Mouse (Mus musculus): ENCODE measurements at regions not wholly inside any gene's neighbourhood (a gene's known extent, or its start where the extent isn't known, plus 50 kb on each side); places are given as distances from the start of the nearest gene placed in this dataset.
A peak's percentile ranks its signal among the peaks of the same experiment; 100 is the strongest.
"Not testable (repeated sequence)": the region's sequence is repeated elsewhere in the genome, so short reads cannot be mapped to it uniquely, and the experiment has no call there.

DNA sequence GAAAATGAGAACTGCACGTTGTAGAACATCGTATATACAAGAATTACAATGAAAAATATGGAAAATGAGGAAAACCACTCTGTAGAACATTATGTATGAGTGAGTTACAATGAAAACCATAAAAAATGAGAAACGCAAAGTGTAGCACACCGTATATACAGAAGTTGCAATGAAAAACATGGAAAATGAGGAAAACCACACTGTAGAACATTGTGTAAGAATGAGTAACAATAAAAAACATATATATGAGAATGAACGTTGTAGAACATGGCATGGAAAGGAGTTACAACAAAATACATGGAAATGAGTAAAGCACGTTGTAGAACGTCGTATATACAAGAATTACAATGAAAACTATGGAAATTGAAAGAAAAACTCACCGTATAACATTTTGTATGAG lies 378.6 kb downstream of the Gm3376 start:
- H3K27me3 ChIP-seq (replicated peaks; ENCODE audit: control insufficient read depth, insufficient read depth, low read length); H3K4me1 ChIP-seq (ENCODE audit: control insufficient read depth, insufficient read depth, low read length); H3K4me2 ChIP-seq (ENCODE audit: low read depth, low read length); H3K9me3 ChIP-seq (ENCODE audit: control insufficient read depth, low read length); H3K4me3 ChIP-seq (ENCODE audit: low read depth, low read length); ATAC-seq (ENCODE audit: low read depth); H3K9ac ChIP-seq (ENCODE audit: low read depth, low read length); H3K36me3 ChIP-seq (ENCODE audit: control insufficient read depth, insufficient read depth, low read length); H3K27ac ChIP-seq (replicated peaks; ENCODE audit: low read depth, low read length): not testable (repeated sequence)
- DNase-seq (ENCODE audit: low spot score), result peak; percentile 17
- WGBS, result 90% methylated on average over 7 of the region's 9 CpGs

DNA sequence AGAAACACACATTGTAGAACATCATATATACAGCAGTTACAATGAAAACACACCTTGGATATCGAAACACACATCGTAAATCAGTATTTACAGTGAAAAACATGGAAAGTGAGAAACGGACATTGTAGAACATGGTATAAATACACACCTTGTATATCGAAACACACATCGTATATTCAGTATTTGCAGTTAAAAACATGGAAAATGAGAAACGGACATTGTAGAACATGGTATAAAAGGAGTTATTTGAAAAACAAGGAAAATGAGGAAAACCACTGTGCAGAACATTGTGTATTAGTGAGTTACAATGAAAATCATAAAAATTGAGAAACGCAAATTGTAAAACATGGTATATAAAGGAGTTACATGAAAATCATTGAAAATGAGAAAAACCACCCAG lies 379.2 kb downstream of the Gm3376 start:
- WGBS, result 88% methylated on average over 5 of the region's 7 CpGs
- not testable (repeated sequence) for H3K9ac ChIP-seq (ENCODE audit: low read depth, low read length); H3K4me2 ChIP-seq (ENCODE audit: low read depth, low read length); DNase-seq (ENCODE audit: low spot score); H3K4me3 ChIP-seq (ENCODE audit: low read depth, low read length); H3K27me3 ChIP-seq (replicated peaks; ENCODE audit: control insufficient read depth, insufficient read depth, low read length); H3K27ac ChIP-seq (replicated peaks; ENCODE audit: low read depth, low read length); H3K9me3 ChIP-seq (ENCODE audit: control insufficient read depth, low read length); H3K36me3 ChIP-seq (ENCODE audit: control insufficient read depth, insufficient read depth, low read length); H3K4me1 ChIP-seq (ENCODE audit: control insufficient read depth, insufficient read depth, low read length); ATAC-seq (ENCODE audit: low read depth)

DNA sequence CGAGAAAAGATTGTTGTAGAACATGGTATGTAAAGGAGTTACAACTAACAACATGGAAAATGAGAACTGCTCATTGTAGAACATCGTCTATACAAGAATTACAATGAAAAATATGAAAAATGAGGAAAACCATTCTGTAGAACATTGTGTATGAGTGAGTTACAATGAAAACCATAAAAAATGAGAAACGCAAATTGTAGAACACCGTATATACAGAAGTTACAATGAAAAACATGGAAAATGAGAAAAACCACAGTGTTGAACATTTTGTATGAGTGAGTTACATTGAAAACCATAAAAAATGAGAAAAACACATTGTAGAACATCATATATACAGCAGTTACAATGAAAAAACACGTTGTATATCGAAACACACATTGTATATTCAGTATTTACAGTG lies 381.5 kb downstream of the Gm3376 start:
- H3K4me1 ChIP-seq (ENCODE audit: control insufficient read depth, insufficient read depth, low read length); ATAC-seq (ENCODE audit: low read depth); H3K9me3 ChIP-seq (ENCODE audit: control insufficient read depth, low read length); H3K4me2 ChIP-seq (ENCODE audit: low read depth, low read length); H3K4me3 ChIP-seq (ENCODE audit: low read depth, low read length); H3K36me3 ChIP-seq (ENCODE audit: control insufficient read depth, insufficient read depth, low read length); DNase-seq (ENCODE audit: low spot score); H3K27me3 ChIP-seq (replicated peaks; ENCODE audit: control insufficient read depth, insufficient read depth, low read length); H3K9ac ChIP-seq (ENCODE audit: low read depth, low read length); H3K27ac ChIP-seq (replicated peaks; ENCODE audit: low read depth, low read length): not testable (repeated sequence)
- WGBS, result 70% methylated on average over 6 of the region's 6 CpGs

DNA sequence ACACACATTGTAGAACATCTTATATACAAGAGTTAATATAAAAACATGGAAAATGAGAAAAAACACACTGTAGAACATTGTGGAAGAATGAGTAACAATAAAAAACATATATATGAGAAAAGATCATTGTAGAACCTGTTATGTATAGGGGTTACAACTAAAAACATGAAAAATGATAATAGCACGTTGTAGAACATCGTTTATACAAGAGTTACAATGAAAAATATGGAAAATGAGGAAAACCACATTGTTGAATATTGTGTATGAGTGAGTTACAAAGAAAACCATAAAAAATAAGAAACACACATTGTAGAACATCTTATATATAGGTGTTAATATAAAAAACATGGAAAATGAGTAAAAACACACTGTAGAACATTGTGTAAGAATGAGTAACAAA lies 388.9 kb downstream of the Gm3376 start:
- Histone ChIP-seq H3K4me2 (ENCODE audit: low read depth, low read length) (no peak overlapping the region), H3K36me3 (ENCODE audit: control insufficient read depth, insufficient read depth, low read length) (no peaks in the 10 kb centered on the region), H3K9me3 (ENCODE audit: control insufficient read depth, low read length) (no peaks in the 10 kb centered on the region), H3K9ac (ENCODE audit: low read depth, low read length) (no peak overlapping the region), H3K4me1 (ENCODE audit: control insufficient read depth, insufficient read depth, low read length) (no peaks in the 10 kb centered on the region), H3K27ac (replicated peaks; ENCODE audit: low read depth, low read length) (no peak overlapping the region), H3K4me3 (ENCODE audit: low read depth, low read length) (no peak overlapping the region), H3K27me3 (replicated peaks; ENCODE audit: control insufficient read depth, insufficient read depth, low read length) (no peaks in the 10 kb centered on the region)
- DNase-seq (ENCODE audit: low spot score) (no peak), ATAC-seq (ENCODE audit: low read depth) (no peak)
- 73% methylated on average over 2 of the region's 2 CpGs for WGBS

All from embryonic facial prominence, embryonic 14.5 days (tissue).